Mouse (Mus musculus) ES-Bruce4 (cell line): Measurements from ENCODE around the gene Stx6.

Experiments used
- CTCF ChIP-seq: IDR thresholded peaks from one replicate; pipeline ENCODE4 v1.8.1; 2011; ENCODE audit warnings: low read depth, low read length
- POLR2A ChIP-seq: IDR thresholded peaks from one replicate; pipeline ENCODE4 v1.8.1; 2011; ENCODE audit warnings: low read length; ENCODE audit not compliant: insufficient read depth

DNA sequence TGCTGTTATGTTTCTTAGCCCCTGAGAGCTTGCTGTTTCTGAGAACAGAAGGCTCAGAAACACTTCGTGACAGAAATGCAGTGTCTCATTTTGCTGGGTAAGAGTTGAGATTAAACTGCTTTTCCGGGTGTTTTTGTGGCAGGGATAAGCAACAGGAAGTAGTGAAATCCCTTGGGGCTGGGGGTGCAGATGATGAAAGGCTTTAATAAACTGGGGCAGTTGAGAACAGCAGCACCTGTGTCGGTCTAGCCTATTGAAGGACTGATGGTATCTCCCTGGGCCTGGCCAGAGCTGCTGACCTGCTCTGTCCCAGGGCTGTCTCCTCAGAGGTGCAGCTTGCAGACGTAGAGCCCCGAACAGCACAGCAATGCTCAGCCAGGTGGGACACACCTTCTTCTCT is 44.0 kb downstream of the Stx6 start:
- TF ChIP-seq CTCF (no peak), POLR2A (no peak)
